Mouse (Mus musculus): ENCODE results near the gene Lrg1. TPM values are rescaled to one million over a fixed set of nuclear protein-coding genes. Genes with fewer than 3 reads are reported as not detected.
A peak's percentile ranks its signal among the peaks of the same experiment; 100 is the strongest.
"Not testable (repeated sequence)": the region's sequence is repeated elsewhere in the genome, so short reads cannot be mapped to it uniquely, and the experiment has no call there.

The Lrg1 gene
- polyA plus RNA-seq, 1 experiment from 2014 or later, result 0.25 TPM

DNA sequence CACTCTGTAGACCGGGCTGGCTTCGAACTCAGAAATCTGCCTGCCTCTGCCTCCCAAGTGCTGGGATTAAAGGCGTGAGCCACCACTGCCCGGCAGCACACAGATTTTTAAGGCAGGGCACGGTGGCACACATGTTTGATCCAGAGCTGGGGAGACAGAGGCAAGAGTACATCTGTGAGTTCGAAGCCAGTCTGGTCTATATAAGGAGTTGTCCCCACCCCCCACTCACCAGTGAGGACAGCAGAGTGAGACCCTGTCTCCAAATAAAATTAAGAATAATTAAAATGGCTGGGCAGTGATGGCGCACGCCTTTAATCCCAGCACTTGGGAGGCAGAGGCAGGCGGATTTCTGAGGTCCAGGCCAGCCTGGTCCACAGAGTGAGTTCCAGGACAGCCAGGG is 43.4 kb downstream of the Lrg1 start:
- WGBS, result 67% methylated on average over 9 of the region's 9 CpGs
- H3K9me3 ChIP-seq (replicated peaks; ENCODE audit: control insufficient read depth, low read length, poor library complexity, severe bottlenecking); H3K27ac ChIP-seq (ENCODE audit: low read length); ATAC-seq; H3K9ac ChIP-seq (ENCODE audit: low read depth, low read length); H3K4me3 ChIP-seq (ENCODE audit: low read depth, low read length); H3K27me3 ChIP-seq (ENCODE audit: control insufficient read depth, insufficient read depth, low read depth, low read length); H3K36me3 ChIP-seq (ENCODE audit: control insufficient read depth, insufficient read depth, low read length): not testable (repeated sequence)
- Histone ChIP-seq H3K4me1 (ENCODE audit: control insufficient read depth, insufficient read depth, low read length) (peaks cover 38% of the 10 kb centered on the region), H3K4me2 (ENCODE audit: low read length) (peak overlapping the region; percentile 21)

DNA sequence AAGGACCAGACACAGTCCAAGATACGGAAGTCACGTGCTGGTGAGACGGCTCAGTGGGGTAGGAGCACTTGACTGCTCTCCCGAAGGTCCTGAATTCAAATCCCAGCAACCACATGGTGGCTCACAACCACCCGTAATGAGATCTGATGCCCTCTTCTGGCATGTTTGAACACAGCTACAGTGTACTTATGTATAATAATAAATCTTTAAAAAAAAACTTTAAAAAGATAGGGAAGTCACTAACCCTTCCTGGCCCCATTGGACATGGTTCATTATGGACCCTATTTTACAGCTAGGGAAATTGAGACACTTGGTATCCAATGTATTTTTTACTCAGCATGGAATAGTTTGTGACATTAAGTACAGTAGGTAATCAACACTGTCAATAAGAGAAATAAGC is 44.3 kb downstream of the Lrg1 start:
- Histone ChIP-seq H3K4me2 (ENCODE audit: low read length) (no peak overlapping the region), H3K4me3 (ENCODE audit: low read depth, low read length) (no peak overlapping the region), H3K9me3 (replicated peaks; ENCODE audit: control insufficient read depth, low read length, poor library complexity, severe bottlenecking) (no peaks in the 10 kb centered on the region), H3K4me1 (ENCODE audit: control insufficient read depth, insufficient read depth, low read length) (peaks cover 37% of the 10 kb centered on the region), H3K9ac (ENCODE audit: low read depth, low read length) (no peak overlapping the region), H3K27ac (ENCODE audit: low read length) (no peak overlapping the region), H3K36me3 (ENCODE audit: control insufficient read depth, insufficient read depth, low read length) (peaks cover 1% of the 10 kb centered on the region), H3K27me3 (ENCODE audit: control insufficient read depth, insufficient read depth, low read depth, low read length) (no peaks in the 10 kb centered on the region)
- WGBS, result 86% methylated on average over 5 of the region's 5 CpGs
- ATAC-seq, result no peak

DNA sequence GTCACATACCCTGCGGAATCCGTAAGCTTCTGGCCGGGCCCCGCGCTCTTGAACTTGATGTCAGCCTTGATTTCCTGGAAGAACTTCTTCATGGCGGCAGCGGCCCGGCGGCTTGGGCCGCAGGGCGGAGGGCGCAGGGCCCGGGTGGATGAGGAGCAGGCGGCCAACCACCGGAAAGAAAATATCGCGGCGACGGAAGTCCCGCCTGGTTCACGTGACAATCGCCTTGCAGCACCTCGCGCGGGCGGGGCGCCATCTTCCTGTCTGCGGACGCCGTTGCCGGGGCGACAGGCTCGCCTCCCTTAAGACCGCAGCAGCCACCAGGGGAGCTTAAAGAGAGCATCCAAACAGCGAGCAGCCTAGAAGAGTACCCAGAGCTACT is 47.0 kb downstream of the Lrg1 start, which contains the start of gene Ubxn6:
Gene Ubxn6 (minus strand): TSS at position 202 of the 382 bp plus-strand sequence.
- peak within 1 kb of the TSS; percentile 74 for H3K4me3 ChIP-seq (ENCODE audit: low read depth, low read length)
- peak within 1 kb of the TSS; percentile 81 for H3K9ac ChIP-seq (ENCODE audit: low read depth, low read length)
- 0% methylated on average over 33 of the region's 35 CpGs for WGBS
- H3K4me2 ChIP-seq (ENCODE audit: low read length), result peak within 1 kb of the TSS; percentile 89
- H3K4me1 ChIP-seq (ENCODE audit: control insufficient read depth, insufficient read depth, low read length), result peaks cover 12% of the 10 kb centered on the region
- H3K27me3 ChIP-seq (ENCODE audit: control insufficient read depth, insufficient read depth, low read depth, low read length), result no peaks in the 10 kb centered on the region
- peak within 1 kb of the TSS; percentile 84 for H3K27ac ChIP-seq (ENCODE audit: low read length)
- peak; percentile 43 for ATAC-seq
- no peaks in the 10 kb centered on the region for H3K9me3 ChIP-seq (replicated peaks; ENCODE audit: control insufficient read depth, low read length, poor library complexity, severe bottlenecking)
- peaks cover 25% of the 10 kb centered on the region for H3K36me3 ChIP-seq (ENCODE audit: control insufficient read depth, insufficient read depth, low read length)

DNA sequence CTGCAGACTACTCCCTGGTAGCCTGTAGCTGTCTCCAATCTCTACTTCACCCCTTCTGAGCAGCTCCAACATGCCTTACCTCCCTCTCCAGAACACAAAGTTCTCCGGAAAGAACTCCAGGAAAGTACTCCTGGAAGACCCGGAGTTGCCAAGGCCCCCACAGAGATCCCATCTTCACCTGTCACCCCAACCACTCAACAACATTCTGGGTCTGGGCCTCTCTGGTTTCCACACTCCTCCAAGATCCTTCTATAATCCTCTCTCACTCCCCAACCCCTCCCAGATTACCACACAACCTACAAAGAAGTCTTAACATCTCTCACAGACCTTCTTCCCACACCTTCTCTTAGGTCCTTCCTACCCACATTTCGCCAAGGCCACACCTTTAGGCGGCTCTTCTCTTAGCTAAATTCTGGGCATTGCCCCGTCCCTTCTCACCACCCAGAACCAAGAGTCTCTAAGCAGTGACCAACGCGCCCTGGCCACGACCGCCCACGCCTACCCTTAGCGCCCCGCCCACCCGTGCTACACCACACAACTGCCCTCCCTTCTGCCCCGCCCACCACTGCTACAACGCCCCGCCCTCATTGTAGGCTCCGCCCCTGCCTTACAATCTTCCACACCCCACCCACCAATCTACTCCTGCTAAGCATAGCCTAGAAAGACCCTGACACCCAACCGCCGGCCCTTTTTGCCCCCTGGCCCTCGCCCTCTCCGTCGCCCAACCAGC is 47.5 kb downstream of the Lrg1 start:
- peak; percentile 1; the same call in 1 of the 2 replicates for ATAC-seq
- no peaks in the 10 kb centered on the region for H3K27me3 ChIP-seq (ENCODE audit: control insufficient read depth, insufficient read depth, low read depth, low read length)
- H3K4me2 ChIP-seq (ENCODE audit: low read length), result peak overlapping the region; percentile 89
- no peaks in the 10 kb centered on the region for H3K9me3 ChIP-seq (replicated peaks; ENCODE audit: control insufficient read depth, low read length, poor library complexity, severe bottlenecking)
- WGBS, result 9% methylated on average over 22 of the region's 22 CpGs
- H3K9ac ChIP-seq (ENCODE audit: low read depth, low read length), result peak overlapping the region; percentile 81
- peak overlapping the region; percentile 74 for H3K4me3 ChIP-seq (ENCODE audit: low read depth, low read length)
- H3K27ac ChIP-seq (ENCODE audit: low read length), result peak overlapping the region; percentile 84
- H3K36me3 ChIP-seq (ENCODE audit: control insufficient read depth, insufficient read depth, low read length), result peaks cover 30% of the 10 kb centered on the region
- peaks cover 12% of the 10 kb centered on the region for H3K4me1 ChIP-seq (ENCODE audit: control insufficient read depth, insufficient read depth, low read length)

DNA sequence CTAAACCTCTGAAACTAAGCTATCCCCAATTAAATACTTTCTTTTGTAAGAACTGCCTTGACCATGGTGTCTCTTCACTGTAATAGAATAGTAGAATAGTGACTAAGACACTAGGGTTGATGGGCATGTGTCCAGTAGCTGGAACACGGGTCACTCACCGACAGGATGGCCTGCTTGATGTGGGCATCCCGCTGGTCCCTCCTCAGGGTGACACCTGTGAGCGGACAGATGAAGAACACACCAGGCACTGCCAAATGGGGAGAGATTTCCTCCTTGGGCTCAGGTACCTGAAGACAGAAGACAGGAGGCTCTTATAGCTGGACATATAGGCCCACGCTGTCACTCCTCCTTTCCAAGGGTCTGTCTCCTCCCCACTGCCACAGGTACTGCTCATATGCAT is 49.6 kb downstream of the Lrg1 start:
- no peak overlapping the region for H3K9ac ChIP-seq (ENCODE audit: low read depth, low read length)
- WGBS, result 91% methylated on average over 5 of the region's 5 CpGs
- no peak overlapping the region for H3K4me3 ChIP-seq (ENCODE audit: low read depth, low read length)

DNA sequence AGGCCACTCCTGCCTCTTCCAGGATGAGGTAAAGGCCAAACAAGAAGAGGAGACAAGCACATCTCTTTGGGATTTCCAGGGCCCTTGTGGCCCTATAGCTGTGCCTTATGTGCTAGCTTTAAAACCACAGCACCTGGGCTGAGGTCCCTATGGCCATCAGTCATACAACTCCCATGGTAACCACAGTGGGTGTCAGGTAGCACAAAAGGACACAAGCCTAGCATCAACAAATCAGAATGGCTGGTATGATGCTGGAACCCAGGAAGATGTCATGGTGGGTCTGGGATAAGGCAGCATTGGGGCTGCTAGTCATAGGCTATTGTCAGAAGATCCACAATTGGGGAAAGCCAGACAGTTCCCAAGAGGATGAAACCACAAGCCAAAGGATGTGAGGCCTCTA is 50.7 kb downstream of the Lrg1 start:
- no peak for ATAC-seq
- Histone ChIP-seq H3K9me3 (replicated peaks; ENCODE audit: control insufficient read depth, low read length, poor library complexity, severe bottlenecking) (no peaks in the 10 kb centered on the region), H3K9ac (ENCODE audit: low read depth, low read length) (no peak overlapping the region), H3K36me3 (ENCODE audit: control insufficient read depth, insufficient read depth, low read length) (peaks cover 51% of the 10 kb centered on the region), H3K27me3 (ENCODE audit: control insufficient read depth, insufficient read depth, low read depth, low read length) (no peaks in the 10 kb centered on the region), H3K4me3 (ENCODE audit: low read depth, low read length) (no peak overlapping the region), H3K27ac (ENCODE audit: low read length) (no peak overlapping the region), H3K4me2 (ENCODE audit: low read length) (no peak overlapping the region), H3K4me1 (ENCODE audit: control insufficient read depth, insufficient read depth, low read length) (peaks cover 12% of the 10 kb centered on the region)

More for the DNA sequence above, 49.6 kb downstream of the Lrg1 start:
- H3K4me1 ChIP-seq (ENCODE audit: control insufficient read depth, insufficient read depth, low read length), result peaks cover 12% of the 10 kb centered on the region
- ATAC-seq, result no peak
- no peak overlapping the region for H3K27ac ChIP-seq (ENCODE audit: low read length)
- H3K4me2 ChIP-seq (ENCODE audit: low read length), result no peak overlapping the region
- no peaks in the 10 kb centered on the region for H3K27me3 ChIP-seq (ENCODE audit: control insufficient read depth, insufficient read depth, low read depth, low read length)
- no peaks in the 10 kb centered on the region for H3K9me3 ChIP-seq (replicated peaks; ENCODE audit: control insufficient read depth, low read length, poor library complexity, severe bottlenecking)
- peaks cover 47% of the 10 kb centered on the region for H3K36me3 ChIP-seq (ENCODE audit: control insufficient read depth, insufficient read depth, low read length)

Other genes with a start within 250 kb of the Lrg1 start
- 12.8 and 14.8 TPM in 2 replicates for gene Zfp119a, start 243.1 kb downstream of the Lrg1 start, polyA plus RNA-seq (2015; fragmentation: Nextera tagmentation; extraction: Ambion mirVana)
- gene Zfp959, start 229.9 kb downstream of the Lrg1 start, polyA plus RNA-seq (2015; fragmentation: Nextera tagmentation; extraction: Ambion mirVana), result 14.1 and 15.6 TPM in 2 replicates
- 10.1 and 11.2 TPM in 2 replicates for gene Zfp119b, start 172.5 kb downstream of the Lrg1 start, polyA plus RNA-seq (2015; fragmentation: Nextera tagmentation; extraction: Ambion mirVana)
- 6.0 and 7.1 TPM in 2 replicates for gene Ebi3, start 169.4 kb downstream of the Lrg1 start, polyA plus RNA-seq (2015; fragmentation: Nextera tagmentation; extraction: Ambion mirVana)
- 21.2 and 24.6 TPM in 2 replicates for gene Yju2, start 162.9 kb downstream of the Lrg1 start, polyA plus RNA-seq (2015; fragmentation: Nextera tagmentation; extraction: Ambion mirVana)
- 185 and 187 TPM in 2 replicates for gene Shd, start 151.5 kb downstream of the Lrg1 start, polyA plus RNA-seq (2015; fragmentation: Nextera tagmentation; extraction: Ambion mirVana)
- gene Fsd1, start 135.5 kb downstream of the Lrg1 start, polyA plus RNA-seq (2015; fragmentation: Nextera tagmentation; extraction: Ambion mirVana), result 200 and 218 TPM in 2 replicates
- gene Stap2, start 116.4 kb downstream of the Lrg1 start, polyA plus RNA-seq (2015; fragmentation: Nextera tagmentation; extraction: Ambion mirVana), result 6.4 and 7.6 TPM in 2 replicates
- gene Mpnd, start 116.3 kb downstream of the Lrg1 start, polyA plus RNA-seq (2015; fragmentation: Nextera tagmentation; extraction: Ambion mirVana), result 115 and 117 TPM in 2 replicates
- 102 and 108 TPM in 2 replicates for gene Sh3gl1, start 85.4 kb downstream of the Lrg1 start, polyA plus RNA-seq (2015; fragmentation: Nextera tagmentation; extraction: Ambion mirVana)
- gene Chaf1a, start 81.6 kb downstream of the Lrg1 start, polyA plus RNA-seq (2015; fragmentation: Nextera tagmentation; extraction: Ambion mirVana), result 3.6 and 5.0 TPM in 2 replicates
- 84.0 and 88.5 TPM in 2 replicates for gene Ubxn6, start 47.0 kb downstream of the Lrg1 start, polyA plus RNA-seq (2015; fragmentation: Nextera tagmentation; extraction: Ambion mirVana)
- gene Hdgfl2, start 42.4 kb downstream of the Lrg1 start, polyA plus RNA-seq (2015; fragmentation: Nextera tagmentation; extraction: Ambion mirVana), result 140 and 148 TPM in 2 replicates
- gene Plin4, start 12.2 kb downstream of the Lrg1 start, polyA plus RNA-seq (2015; fragmentation: Nextera tagmentation; extraction: Ambion mirVana), result 0.05 and 0.15 TPM in 2 replicates
- gene Plin5, start 4.4 kb downstream of the Lrg1 start, polyA plus RNA-seq (2015; fragmentation: Nextera tagmentation; extraction: Ambion mirVana), result 1.2 and 2.8 TPM in 2 replicates
- 13.2 and 14.4 TPM in 2 replicates for gene Sema6b, start 18.3 kb upstream of the Lrg1 start, polyA plus RNA-seq (2015; fragmentation: Nextera tagmentation; extraction: Ambion mirVana)
- 10.5 and 10.8 TPM in 2 replicates for gene Tnfaip8l1, start 40.5 kb upstream of the Lrg1 start, polyA plus RNA-seq (2015; fragmentation: Nextera tagmentation; extraction: Ambion mirVana)
- gene Mydgf, start 61.9 kb upstream of the Lrg1 start, polyA plus RNA-seq (2015; fragmentation: Nextera tagmentation; extraction: Ambion mirVana), result 65.7 and 71.5 TPM in 2 replicates
- gene Dpp9, start 96.9 kb upstream of the Lrg1 start, polyA plus RNA-seq (2015; fragmentation: Nextera tagmentation; extraction: Ambion mirVana), result 24.2 and 25.4 TPM in 2 replicates
- gene Fem1a, start 134.8 kb upstream of the Lrg1 start, polyA plus RNA-seq (2015; fragmentation: Nextera tagmentation; extraction: Ambion mirVana), result 15.5 and 18.2 TPM in 2 replicates
- gene Ticam1, start 154.8 kb upstream of the Lrg1 start, polyA plus RNA-seq (2015; fragmentation: Nextera tagmentation; extraction: Ambion mirVana), result 1.3 TPM in 2 replicates
- gene Plin3, start 170.9 kb upstream of the Lrg1 start, polyA plus RNA-seq (2015; fragmentation: Nextera tagmentation; extraction: Ambion mirVana), result 10.7 and 12.3 TPM in 2 replicates
- not detected in 2 replicates for gene Arrdc5, start 178.3 kb upstream of the Lrg1 start, polyA plus RNA-seq (2015; fragmentation: Nextera tagmentation; extraction: Ambion mirVana)
- 11.6 and 15.6 TPM in 2 replicates for gene Uhrf1, start 181.3 kb upstream of the Lrg1 start, polyA plus RNA-seq (2015; fragmentation: Nextera tagmentation; extraction: Ambion mirVana)
- 63.7 and 75.3 TPM in 2 replicates for gene Kdm4b, start 204.1 kb upstream of the Lrg1 start, polyA plus RNA-seq (2015; fragmentation: Nextera tagmentation; extraction: Ambion mirVana)